Mouse (Mus musculus) heart, embryonic 16.5 days (tissue): ENCODE results near the gene Vwa7. TPM values are rescaled to one million over a fixed set of nuclear protein-coding genes. Genes with fewer than 3 reads are reported as not detected.

ENCODE experiments used
- ATAC-seq: fragments of 200-750 bp; cut with Nextera tagmentation; replicated peaks from 2 replicates; pipeline ENCODE4 v1.8.0; 2017; ENCODE audit warnings: moderate number of reproducible peaks; ENCODE audit not compliant: insufficient read depth, low FRiP score; ENCODE audit errors: extremely low read depth
- H3K27ac ChIP-seq: fragments of 300-500 bp; sonication (generic); 2 replicates; pipeline ENCODE4 v1.5.1; 2014; ENCODE audit warnings: mild to moderate bottlenecking, low read length, control low read depth, moderate library complexity
- H3K27me3 ChIP-seq: fragments of 300-500 bp; sonication (generic); 2 replicates; pipeline ENCODE4 v1.6.1; 2014; ENCODE audit warnings: low read length, mixed read lengths; ENCODE audit not compliant: control insufficient read depth, insufficient read depth
- H3K36me3 ChIP-seq: fragments of 300-500 bp; sonication (generic); 2 replicates; pipeline ENCODE4 v1.6.1; 2014; ENCODE audit not compliant: control insufficient read depth, insufficient read depth
- H3K4me1 ChIP-seq: fragments of 300-500 bp; sonication (generic); 2 replicates; pipeline ENCODE4 v1.6.1; 2014; ENCODE audit warnings: low read length, mixed read lengths; ENCODE audit not compliant: control insufficient read depth, insufficient read depth
- H3K4me2 ChIP-seq: fragments of 300-500 bp; sonication (generic); 2 replicates; pipeline ENCODE4 v1.6.1; 2014; ENCODE audit warnings: low read depth, mild to moderate bottlenecking, control low read depth, low read length
- H3K4me3 ChIP-seq: fragments of 300-500 bp; sonication (generic); 2 replicates; pipeline ENCODE4 v1.5.1; 2014; ENCODE audit warnings: mild to moderate bottlenecking, control low read depth, low read length
- H3K9ac ChIP-seq: fragments of 300-500 bp; sonication (generic); 2 replicates; pipeline ENCODE4 v1.6.1; 2014; ENCODE audit warnings: low read length, control low read depth
- H3K9me3 ChIP-seq: fragments of 300-500 bp; sonication (generic); replicated peaks from 2 replicates; pipeline ENCODE4 v1.6.1; 2016; ENCODE audit warnings: low read length; ENCODE audit not compliant: control insufficient read depth
- WGBS: fragments of 180-500 bp; shearing (Covaris S2); extraction: QIAGEN DNeasy Blood & Tissue Kit; methylation state at CpG from one replicate; pipeline ENCODE4 v1.1.7; 2014; 5-methylcytosine and 5-hydroxymethylcytosine counted together
- polyA plus RNA-seq: library from polyadenylated mRNA; unstranded; fragments of >200 nt; fragmentation: Nextera tagmentation; extraction: Ambion mirVana; gene quantifications from 2 replicates; pipeline ENCODE4 v1.2.1, GENCODE M21; 2015

Gene Vwa7
- polyA plus RNA-seq, 1 experiment from 2014 or later: 0.34 TPM

- Histone ChIP-seq H3K4me2 (no peak overlapping the region), H3K27me3 (no peaks in the 10 kb centered on the region), H3K4me1 (peaks cover 18% of the 10 kb centered on the region), H3K9ac (no peak overlapping the region), H3K27ac (no peak overlapping the region), H3K4me3 (no peak overlapping the region), H3K36me3 (peaks cover 27% of the 10 kb centered on the region), H3K9me3 (no peaks in the 10 kb centered on the region)
- ATAC-seq: no peak
- 72% methylated on average over 14 of the region's 14 CpGs for WGBS
Observed at GRCm38 (mm10) chr17:35017706-35018030, 1.3 kb downstream of the Vwa7 start.

DNA sequence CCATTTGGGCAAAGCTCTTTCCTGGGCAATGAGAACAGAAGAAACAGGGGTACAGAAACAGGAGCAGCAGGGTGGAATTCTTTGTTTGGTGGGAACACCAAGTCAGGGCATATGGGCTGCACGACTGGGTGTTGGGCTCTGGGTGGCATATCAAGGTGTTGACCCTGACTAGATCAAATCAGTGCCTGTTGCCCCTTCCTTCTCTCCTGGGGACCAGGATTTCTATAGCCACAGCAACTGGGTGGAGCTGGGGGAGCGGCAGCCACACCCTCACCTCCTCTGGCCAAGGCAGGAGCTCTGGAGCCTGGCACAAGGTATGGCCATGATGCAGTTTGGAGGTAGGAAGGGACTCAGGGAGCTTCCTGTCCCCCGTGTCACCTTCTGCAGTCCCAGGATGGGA, 1.8 kb downstream of the Vwa7 start:
- H3K9ac ChIP-seq: no peak overlapping the region; the same call in 1 of the 2 replicates
- no peaks in the 10 kb centered on the region for H3K27me3 ChIP-seq
- peaks cover 18% of the 10 kb centered on the region for H3K4me1 ChIP-seq
- WGBS: 63% methylated on average over 3 of the region's 3 CpGs
- no peak for ATAC-seq
- no peak overlapping the region for H3K27ac ChIP-seq
- H3K4me3 ChIP-seq: no peak overlapping the region
- no peak overlapping the region for H3K4me2 ChIP-seq
- H3K36me3 ChIP-seq: peaks cover 25% of the 10 kb centered on the region
- H3K9me3 ChIP-seq: no peaks in the 10 kb centered on the region

DNA sequence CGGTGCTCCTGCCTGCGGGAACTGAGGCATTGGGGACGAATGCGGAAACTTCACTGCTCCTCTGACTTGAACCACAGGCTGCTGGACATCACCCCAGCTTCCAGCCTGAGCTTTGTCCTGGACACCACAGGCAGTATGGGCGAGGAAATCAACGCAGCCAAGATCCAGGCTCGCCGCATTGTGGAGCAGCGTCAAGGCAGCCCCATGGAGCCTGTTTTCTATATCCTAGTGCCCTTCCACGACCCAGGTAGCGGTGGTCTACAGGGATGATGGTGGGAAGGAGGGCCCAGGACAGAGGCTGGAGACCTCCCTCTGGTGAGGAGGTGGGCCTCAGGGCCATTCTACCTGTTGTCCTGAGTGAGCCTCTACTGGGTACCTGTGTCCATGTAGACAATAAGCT, 3.5 kb downstream of the Vwa7 start:
- WGBS: 77% methylated on average over 11 of the region's 11 CpGs

DNA sequence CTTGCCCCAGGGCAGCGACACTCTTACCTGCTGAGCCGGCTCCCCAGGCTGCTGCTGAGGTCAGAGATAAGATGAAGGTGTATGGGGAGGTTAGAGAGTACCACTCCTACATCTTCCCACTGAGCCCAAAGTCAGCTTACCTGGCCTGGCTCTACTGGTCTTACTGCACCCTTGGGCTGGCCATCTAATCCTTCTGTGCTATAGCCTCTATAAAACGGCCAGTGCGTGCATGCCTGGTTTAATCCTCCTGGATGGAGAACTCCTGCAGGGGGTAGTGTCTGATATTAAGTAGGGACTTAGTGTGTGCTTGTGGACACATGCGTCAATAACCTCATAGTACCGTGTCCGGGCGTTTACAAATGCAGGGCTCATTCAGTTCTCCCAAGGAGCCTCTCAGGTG, 4.2 kb downstream of the Vwa7 start:
- Histone ChIP-seq H3K36me3 (0 out of 2 replicates have a peak, but pooled peaks cover 4% of the 10 kb centered on the region), H3K27ac (no peak overlapping the region), H3K4me1 (peaks cover 18% of the 10 kb centered on the region), H3K9me3 (no peaks in the 10 kb centered on the region), H3K4me2 (no peak overlapping the region), H3K27me3 (no peaks in the 10 kb centered on the region), H3K4me3 (no peak overlapping the region), H3K9ac (no peak overlapping the region)
- no peak for ATAC-seq
- 86% methylated on average over 8 of the region's 8 CpGs for WGBS

More for the DNA sequence above, 3.5 kb downstream of the Vwa7 start:
- H3K4me2 ChIP-seq: no peak overlapping the region
- no peaks in the 10 kb centered on the region for H3K27me3 ChIP-seq
- no peak overlapping the region for H3K27ac ChIP-seq
- no peaks in the 10 kb centered on the region for H3K9me3 ChIP-seq
- ATAC-seq: no peak
- H3K4me3 ChIP-seq: no peak overlapping the region
- peaks cover 8% of the 10 kb centered on the region for H3K36me3 ChIP-seq
- H3K9ac ChIP-seq: no peak overlapping the region
- H3K4me1 ChIP-seq: peaks cover 18% of the 10 kb centered on the region

- WGBS: 9% methylated on average over 17 of the region's 17 CpGs
- no peaks in the 10 kb centered on the region for H3K9me3 ChIP-seq
- H3K36me3 ChIP-seq: 0 out of 2 replicates have a peak, but pooled peaks cover under 1% of the 10 kb centered on the region
- H3K4me3 ChIP-seq: peak overlapping the region; percentile 3; the same call in 1 of the 2 replicates
- peak; percentile 19 for ATAC-seq
- H3K27me3 ChIP-seq: no peaks in the 10 kb centered on the region
- H3K4me2 ChIP-seq: peak overlapping the region; percentile 37
- no peak overlapping the region for H3K9ac ChIP-seq
- peaks cover 13% of the 10 kb centered on the region for H3K4me1 ChIP-seq
- peak overlapping the region; percentile 81 for H3K27ac ChIP-seq
Observed at GRCm38 (mm10) chr17:35021163-35021808, 4.9 kb downstream of the Vwa7 start.

- Histone ChIP-seq H3K4me2 (peak overlapping the region; percentile 37; the same call in 1 of the 2 replicates), H3K4me1 (peaks cover 8% of the 10 kb centered on the region)
Observed at GRCm38 (mm10) chr17:35021842-35022477, 5.6 kb downstream of the Vwa7 start.

DNA sequence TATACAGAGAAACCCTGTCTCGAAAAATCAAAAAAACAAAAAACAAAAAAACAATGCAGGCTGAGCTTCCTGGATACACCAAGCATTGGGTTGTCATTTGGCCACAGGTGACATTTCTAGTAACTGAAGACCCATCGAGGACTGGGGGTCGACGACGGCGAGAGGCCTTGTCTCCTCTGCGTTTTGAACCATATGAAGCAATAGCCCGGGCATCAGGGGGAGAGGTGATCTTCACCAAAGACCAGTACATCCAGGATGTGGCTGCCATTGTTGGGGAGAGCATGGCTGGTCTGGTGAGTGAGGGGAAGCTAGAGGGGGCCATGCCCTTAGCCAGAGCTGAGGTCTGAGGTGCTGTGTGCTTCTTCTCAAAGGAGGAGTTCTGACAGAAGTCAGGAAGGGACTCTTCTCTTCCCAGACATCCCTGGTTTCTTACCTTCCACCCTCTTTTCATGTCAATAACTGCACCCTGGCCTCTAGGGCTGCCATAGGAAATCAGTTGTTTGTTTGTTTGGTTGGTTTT, 6.2 kb downstream of the Vwa7 start:
- 88% methylated on average over 8 of the region's 8 CpGs for WGBS
- peak overlapping the region; percentile 81 for H3K27ac ChIP-seq
- ATAC-seq: no peak
- no peaks in the 10 kb centered on the region for H3K36me3 ChIP-seq
- H3K4me3 ChIP-seq: no peak overlapping the region
- H3K4me1 ChIP-seq: peaks cover 13% of the 10 kb centered on the region
- H3K27me3 ChIP-seq: no peaks in the 10 kb centered on the region
- no peak overlapping the region for H3K9ac ChIP-seq
- H3K4me2 ChIP-seq: no peak overlapping the region
- H3K9me3 ChIP-seq: no peaks in the 10 kb centered on the region

More at GRCm38 (mm10) chr17:35021842-35022477, 5.6 kb downstream of the Vwa7 start:
- Histone ChIP-seq H3K9ac (no peak overlapping the region; the same call in 1 of the 2 replicates), H3K36me3 (no peaks in the 10 kb centered on the region), H3K27me3 (no peaks in the 10 kb centered on the region), H3K9me3 (no peaks in the 10 kb centered on the region), H3K27ac (peak overlapping the region; percentile 81), H3K4me3 (no peak overlapping the region)
- ATAC-seq: peak; percentile 67
- WGBS: 23% methylated on average over 6 of the region's 6 CpGs

- ATAC-seq: no peak
- no peak overlapping the region for H3K9ac ChIP-seq
- H3K27ac ChIP-seq: no peak overlapping the region
- no peaks in the 10 kb centered on the region for H3K27me3 ChIP-seq
- WGBS: 77% methylated on average over 5 of the region's 5 CpGs
- peaks cover 14% of the 10 kb centered on the region for H3K4me1 ChIP-seq
- no peak overlapping the region for H3K4me3 ChIP-seq
- H3K9me3 ChIP-seq: no peaks in the 10 kb centered on the region
- no peak overlapping the region for H3K4me2 ChIP-seq
- H3K36me3 ChIP-seq: no peaks in the 10 kb centered on the region
Observed at GRCm38 (mm10) chr17:35023221-35023620, 6.8 kb downstream of the Vwa7 start.

- no peak overlapping the region for H3K4me3 ChIP-seq
- H3K9ac ChIP-seq: no peak overlapping the region
- no peaks in the 10 kb centered on the region for H3K9me3 ChIP-seq
- H3K4me2 ChIP-seq: no peak overlapping the region
- H3K36me3 ChIP-seq: no peaks in the 10 kb centered on the region
- H3K27ac ChIP-seq: no peak overlapping the region
- H3K4me1 ChIP-seq: peaks cover 14% of the 10 kb centered on the region
- H3K27me3 ChIP-seq: no peaks in the 10 kb centered on the region
- WGBS: 64% methylated on average over 4 of the region's 4 CpGs
- ATAC-seq: no peak
Observed at GRCm38 (mm10) chr17:35023756-35024155, 7.4 kb downstream of the Vwa7 start.
